Mouse (Mus musculus): ENCODE results near the gene Luc7l3. TPM values are rescaled to one million over a fixed set of nuclear protein-coding genes. Genes with fewer than 3 reads are reported as not detected.

The Luc7l3 gene
- polyA plus RNA-seq, 1 experiment = 5.2 TPM

DNA sequence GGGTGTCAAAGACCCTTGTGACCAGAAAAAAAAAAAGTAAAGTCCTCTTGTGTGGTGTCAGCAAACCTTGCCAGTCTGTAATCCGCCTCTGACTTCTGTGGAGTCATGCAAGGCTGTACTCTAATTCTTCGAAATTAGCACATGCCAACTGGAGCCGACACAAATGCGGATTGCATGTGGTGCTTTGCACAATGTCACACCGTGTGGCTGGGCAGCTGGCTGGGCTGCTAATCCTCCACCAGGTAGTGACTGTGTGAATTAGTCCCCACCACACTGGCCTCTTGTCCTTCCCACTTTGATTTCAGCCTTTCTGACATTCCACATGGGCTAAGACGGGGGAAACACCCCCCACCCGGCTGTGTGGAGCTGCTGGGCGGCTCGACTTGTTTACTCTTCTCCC is 82.1 kb downstream of the Luc7l3 start:
- H3K36me3 ChIP-seq (ENCODE audit: control insufficient read depth) = no peaks in the 10 kb centered on the region
- peaks cover 31% of the 10 kb centered on the region for H3K4me1 ChIP-seq (ENCODE audit: control insufficient read depth)
- peaks cover 40% of the 10 kb centered on the region for H3K27me3 ChIP-seq (ENCODE audit: control insufficient read depth)
- H3K9me3 ChIP-seq (ENCODE audit: control insufficient read depth, low read length) = no peaks in the 10 kb centered on the region
- TF ChIP-seq TAL1 (IDR thresholded peaks at IDR 0.05; ENCODE audit: low read length) (no peak), GATA1 (IDR thresholded peaks at IDR 0.05; ENCODE audit: low read length) (no peak)
- no peak overlapping the region for H3K4me3 ChIP-seq (replicated peaks)

DNA sequence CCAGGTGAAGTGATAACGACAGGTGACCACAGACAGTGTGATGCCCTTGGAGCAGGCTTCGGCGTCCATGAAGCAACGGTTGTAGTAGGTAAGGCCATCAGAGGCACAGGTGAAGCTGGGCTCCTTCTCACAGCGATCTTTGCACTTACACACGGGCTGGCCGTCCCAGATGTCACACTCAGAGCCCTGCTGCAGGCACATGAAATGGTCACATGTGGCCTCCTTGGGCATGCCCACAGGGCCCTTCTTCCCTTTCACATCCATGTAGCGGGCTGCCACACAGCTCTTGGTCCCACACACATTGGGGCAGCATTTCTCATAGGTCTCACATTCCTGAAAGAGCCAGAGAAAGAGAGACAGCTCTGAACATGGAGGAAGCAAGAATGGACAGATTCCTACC is 83.0 kb downstream of the Luc7l3 start:
- TF ChIP-seq TAL1 (IDR thresholded peaks at IDR 0.05; ENCODE audit: low read length) = no peak
- TF ChIP-seq GATA1 (IDR thresholded peaks at IDR 0.05; ENCODE audit: low read length) = no peak
- peaks cover 35% of the 10 kb centered on the region for H3K27me3 ChIP-seq (ENCODE audit: control insufficient read depth)
- no peak overlapping the region for H3K4me3 ChIP-seq (replicated peaks)
- H3K4me1 ChIP-seq (ENCODE audit: control insufficient read depth) = peaks cover 40% of the 10 kb centered on the region
- H3K36me3 ChIP-seq (ENCODE audit: control insufficient read depth) = no peaks in the 10 kb centered on the region
- no peaks in the 10 kb centered on the region for H3K9me3 ChIP-seq (ENCODE audit: control insufficient read depth, low read length)

Other genes starting within 250 kb of the Luc7l3 start
- 1.2 and 1.3 TPM in 2 replicates for gene Tob1, start 110.5 kb downstream of the Luc7l3 start, polyA plus RNA-seq (2012)
- gene Wfikkn2, start 76.0 kb downstream of the Luc7l3 start, polyA plus RNA-seq (2012) = 0.01 TPM in 1 of 2 replicates, not detected in the other
- not detected in 2 replicates for gene Gm21885, start 40.1 kb downstream of the Luc7l3 start, polyA plus RNA-seq (2012)
- 7.4 and 9.9 TPM in 2 replicates for gene Ankrd40, start 6.0 kb upstream of the Luc7l3 start, polyA plus RNA-seq (2012)
- 0.18 and 0.55 TPM in 2 replicates for gene Abcc3, start 71.0 kb upstream of the Luc7l3 start, polyA plus RNA-seq (2012)
- gene Cacna1g, start 152.2 kb upstream of the Luc7l3 start, polyA plus RNA-seq (2012) = 10.3 and 14.4 TPM in 2 replicates
- not detected in 2 replicates for gene Spata20, start 164.2 kb upstream of the Luc7l3 start, polyA plus RNA-seq (2012)
- not detected in 2 replicates for gene Epn3, start 178.0 kb upstream of the Luc7l3 start, polyA plus RNA-seq (2012)
- not detected in 2 replicates for gene Mycbpap, start 199.8 kb upstream of the Luc7l3 start, polyA plus RNA-seq (2012)
- 0.02 TPM in 1 of 2 replicates, not detected in the other for gene Rsad1, start 227.3 kb upstream of the Luc7l3 start, polyA plus RNA-seq (2012)
- gene Chad, start 243.1 kb upstream of the Luc7l3 start, polyA plus RNA-seq (2012) = not detected in 2 replicates

All from erythroblast, embryonic 14.5 days (primary cell).